Mouse (Mus musculus): ENCODE measurements at regions not wholly inside any gene's neighbourhood (a gene's known extent, or its start where the extent isn't known, plus 50 kb on each side); places are given as distances from the start of the nearest gene placed in this dataset.

GRCm38 (mm10) chr8:88470931-88471455 is 50.2 kb upstream of the Nkd1 start:
- Histone ChIP-seq H3K27ac (ENCODE audit: insufficient read depth, low read depth, low read length) (no peak overlapping the region), H3K4me1 (ENCODE audit: control insufficient read depth, insufficient read depth, low read length) (no peaks in the 10 kb centered on the region), H3K4me3 (ENCODE audit: insufficient read depth, low read length) (no peak overlapping the region)
- TF ChIP-seq POLR2A (IDR thresholded peaks at IDR 0.05; ENCODE audit: borderline replicate concordance, low read depth, low read length) (no peak), CTCF (IDR thresholded peaks at IDR 0.05; ENCODE audit: low read depth, low read length) (no peak)

Measured in bone marrow macrophage, adult 2 months (primary cell).